Mouse (Mus musculus) mouse trophoblast stem cell (cell line): ENCODE measurements around the gene Dcun1d4.

Experiments
- in situ Hi-C, 2 experiments: fragments of 300-500 bp; cut with MseI, MboI; formaldehyde crosslinking; loops; 2 replicates in 1 of 2; 3 replicates in 1 of 2; pipeline ENCODE4 v1.15.1; 2025

The Dcun1d4 gene

DNA sequence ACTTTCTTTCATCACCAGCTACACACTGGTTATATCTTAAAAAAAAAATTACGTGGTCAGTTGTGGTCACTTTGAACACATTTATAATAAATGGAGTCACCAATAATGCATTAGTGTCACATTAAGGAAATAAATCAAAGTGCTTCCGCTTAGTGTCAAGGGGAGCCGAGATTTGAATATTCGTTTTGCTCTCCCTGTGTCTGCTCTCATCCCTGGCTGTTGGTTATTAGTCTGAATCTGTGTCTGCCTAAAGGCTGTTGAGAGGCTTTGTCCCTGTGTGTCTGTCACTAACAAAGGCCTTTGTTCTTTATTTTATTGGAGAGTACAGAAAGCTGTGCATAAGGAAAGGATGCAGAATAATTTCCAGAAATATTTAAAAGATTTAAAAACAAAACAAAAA is 105.8 kb downstream of the Dcun1d4 start:
- in situ Hi-C loops, result no loop called here

DNA sequence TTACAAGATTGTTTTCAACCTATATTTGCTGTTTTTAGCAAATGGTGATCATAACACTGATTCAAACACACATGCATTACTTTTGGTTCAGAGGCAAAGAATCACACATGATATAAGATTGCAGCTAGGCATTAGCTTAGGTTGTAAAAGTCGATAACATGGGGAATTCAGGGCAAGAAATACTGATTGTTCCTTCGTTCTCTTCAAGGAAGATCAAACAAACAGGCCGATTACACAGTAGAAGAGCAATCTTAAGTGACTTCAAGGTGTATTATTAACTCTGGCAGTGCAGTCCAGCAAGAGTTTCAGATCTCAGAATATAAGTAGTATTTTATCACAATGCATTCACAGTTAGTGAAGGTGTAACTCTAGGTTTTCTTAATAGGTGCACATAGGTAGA is 106.3 kb downstream of the Dcun1d4 start:
- in situ Hi-C loops, result no loop called here

- in situ Hi-C loops, result no loop called here
Observed at GRCm38 (mm10) chr5:73598943-73599695, 118.3 kb downstream of the Dcun1d4 start.

DNA sequence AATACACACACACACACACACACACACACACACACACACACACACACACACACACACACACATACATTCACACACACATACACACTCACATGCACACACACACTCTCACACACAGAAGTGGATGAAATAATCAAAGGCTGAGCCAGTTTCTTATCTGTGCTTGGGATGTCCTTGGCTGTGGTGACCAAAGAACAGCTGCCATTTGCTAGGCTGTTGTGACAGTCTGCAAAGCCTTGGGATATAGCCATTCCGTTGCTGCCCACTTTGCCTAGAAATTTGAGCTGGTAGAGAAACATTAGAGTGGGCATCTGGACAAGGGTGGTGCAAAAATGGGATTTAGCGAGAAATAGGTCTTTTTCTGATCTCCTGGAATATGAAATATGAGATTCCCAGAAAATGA is 119.2 kb downstream of the Dcun1d4 start:
- in situ Hi-C loops, result no loop called here

DNA sequence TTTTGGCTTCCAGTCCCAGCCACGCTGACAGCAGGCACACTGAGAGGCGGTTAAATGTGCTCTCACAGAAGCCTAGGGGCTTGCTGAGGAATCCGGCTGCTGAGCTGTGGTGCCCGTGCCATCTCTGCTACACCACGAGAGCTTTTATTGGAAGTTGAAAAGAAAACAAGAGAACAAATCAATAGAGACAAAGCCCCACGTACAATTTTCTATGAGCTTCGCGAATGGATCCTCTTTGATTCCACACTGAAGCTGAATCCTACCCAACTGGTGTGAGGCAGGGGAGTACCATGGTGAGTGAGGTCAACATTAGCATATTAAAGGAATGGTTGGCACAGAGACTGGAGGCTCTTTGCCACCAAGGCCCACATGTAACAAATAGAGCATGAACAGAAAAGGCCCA is 120.6 kb downstream of the Dcun1d4 start:
- in situ Hi-C loops, result no loop called here

DNA sequence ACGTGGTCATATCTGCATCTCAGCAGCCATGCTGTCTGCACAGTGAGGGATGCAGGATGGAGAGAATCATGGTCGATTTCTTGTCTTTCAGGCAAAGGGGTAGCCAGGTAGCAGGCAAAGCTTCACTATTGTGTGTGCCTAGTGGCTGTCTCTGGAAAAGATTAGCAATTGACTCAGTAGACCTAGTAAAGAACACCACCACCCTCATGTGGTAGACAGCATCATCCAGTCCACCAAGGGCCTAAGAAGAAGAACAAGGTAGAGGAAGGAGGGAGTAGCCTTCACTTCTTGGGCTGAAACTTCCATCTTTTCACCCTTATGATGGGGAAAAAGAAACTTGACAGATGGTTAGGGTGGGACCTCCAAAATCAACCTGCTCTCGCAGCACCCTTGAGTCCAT is 122.1 kb downstream of the Dcun1d4 start:
- in situ Hi-C loops, result no loop called here

- in situ Hi-C loops, result no loop called here
Observed at GRCm38 (mm10) chr5:73604542-73604941, 123.7 kb downstream of the Dcun1d4 start.

DNA sequence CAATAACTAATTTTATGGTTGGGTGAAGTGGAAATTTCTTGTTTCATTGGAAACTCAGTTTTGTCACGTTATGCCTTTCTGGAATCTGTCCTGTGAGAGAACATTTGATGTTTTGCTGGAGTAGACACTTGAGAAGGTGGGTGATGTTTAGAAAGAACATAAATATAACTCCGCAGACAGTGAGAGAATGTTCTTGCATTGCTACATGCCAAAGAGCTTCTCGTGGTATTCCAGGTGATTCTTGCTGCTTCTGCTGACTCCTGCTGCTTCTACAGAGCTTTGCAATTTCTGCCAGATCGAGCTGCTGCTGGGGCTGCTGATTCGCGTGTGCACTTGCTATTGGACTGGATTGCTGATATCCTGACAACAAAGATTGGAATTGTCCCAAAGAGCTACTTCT is 124.2 kb downstream of the Dcun1d4 start:
- in situ Hi-C loops, result no loop called here
